Mouse (Mus musculus) CH12.LX (cell line): ENCODE data around the gene Kdelr1. TPM values are rescaled to one million over a fixed set of nuclear protein-coding genes. Genes with fewer than 3 reads are reported as not detected.

Experiments used
- DNase-seq: peaks from one replicate; pipeline ENCODE4 v3.0.0-alpha.2; 2013; ENCODE audit errors: extremely low read depth
- H3K27ac ChIP-seq: 2 replicates; pipeline ENCODE4 v1.5.1; 2012; ENCODE audit warnings: low read depth, mild to moderate bottlenecking, control low read depth, moderate library complexity; ENCODE audit not compliant: insufficient read depth
- H3K27me3 ChIP-seq: replicated peaks from 2 replicates; pipeline ENCODE3; 2012; ENCODE audit warnings: inconsistent platforms
- H3K36me3 ChIP-seq, 2 experiments: replicated peaks in 1 of 2; 2 replicates each; pipeline versions ENCODE3 to v1.6.1; 2012; ENCODE audit warnings: inconsistent platforms in 1 of 2, low read length in 1 of 2, mild to moderate bottlenecking in 1 of 2, mixed read lengths in 1 of 2, moderate library complexity in 1 of 2; ENCODE audit not compliant: control insufficient read depth in 1 of 2, insufficient read depth in 1 of 2
- H3K4me1 ChIP-seq, 2 experiments: 2 replicates each; pipeline ENCODE4 v1.6.1; 2012; ENCODE audit warnings: inconsistent platforms in 1 of 2, moderate library complexity in 1 of 2; ENCODE audit not compliant: insufficient read depth in 2 of 2, control insufficient read depth in 1 of 2
- H3K4me2 ChIP-seq: 2 replicates; pipeline ENCODE4 v1.6.1; 2012; ENCODE audit warnings: low read depth, mild to moderate bottlenecking, control low read depth; ENCODE audit not compliant: poor library complexity, insufficient read depth, severe bottlenecking
- H3K4me3 ChIP-seq, 3 experiments: fragments of 150-350 bp in 1 of 3; sonication (generic) in 1 of 3; replicated peaks in 1 of 3; 2 replicates each; pipeline versions ENCODE3 to v1.5.1; 2011 to 2012; ENCODE audit warnings: low read depth in 2 of 3, low read length in 2 of 3, mild to moderate bottlenecking in 2 of 3, moderate library complexity in 2 of 3, control low read depth in 1 of 3, improper control_type of control experiment in 1 of 3, inconsistent platforms in 1 of 3, mixed read lengths in 1 of 3; ENCODE audit not compliant: poor library complexity in 1 of 3
- H3K79me2 ChIP-seq: replicated peaks from 2 replicates; pipeline ENCODE4 v1.6.1; 2012; ENCODE audit warnings: mild to moderate bottlenecking, moderate library complexity; ENCODE audit not compliant: control insufficient read depth, poor library complexity, insufficient read depth, severe bottlenecking; ENCODE audit errors: extremely low read depth
- H3K9ac ChIP-seq: 2 replicates; pipeline ENCODE4 v1.6.1; 2012; ENCODE audit warnings: low read depth, mild to moderate bottlenecking, control low read depth, moderate library complexity; ENCODE audit not compliant: insufficient read depth
- H3K9me3 ChIP-seq: replicated peaks from 2 replicates; pipeline ENCODE3; 2012; ENCODE audit warnings: low read length, inconsistent platforms, mixed read lengths
- BHLHE40 ChIP-seq: IDR thresholded peaks from 2 replicates; pipeline ENCODE4 v1.6.1; 2011; ENCODE audit warnings: mild to moderate bottlenecking, low read depth, low read length, improper control_type of control experiment
- CHD1 ChIP-seq: IDR thresholded peaks from 2 replicates; pipeline ENCODE4 v1.6.1; 2012; ENCODE audit warnings: low read depth, low read length, improper control_type of control experiment, inconsistent platforms
- CTCF ChIP-seq, 2 experiments: IDR thresholded peaks in 1 of 2; conservative IDR thresholded peaks in 1 of 2; 2 replicates each; pipeline ENCODE4 v1.5.1; 2011 to 2012; ENCODE audit warnings: low read depth in 2 of 2, low read length in 2 of 2, improper control_type of control experiment in 1 of 2, inconsistent platforms in 1 of 2, mild to moderate bottlenecking in 1 of 2, moderate library complexity in 1 of 2
- E2F4 ChIP-seq: IDR thresholded peaks from 2 replicates; pipeline ENCODE4 v1.6.1; 2011; ENCODE audit warnings: low read depth, low read length, improper control_type of control experiment; ENCODE audit not compliant: insufficient replicate concordance
- ELF1 ChIP-seq: IDR thresholded peaks from 2 replicates; pipeline ENCODE4 v1.6.1; 2014; ENCODE audit warnings: low read depth, mild to moderate bottlenecking, inconsistent platforms, low read length, improper control_type of control experiment
- EP300 ChIP-seq: IDR thresholded peaks from 2 replicates; pipeline ENCODE4 v1.6.1; 2011; ENCODE audit warnings: low read length, improper control_type of control experiment
- GABPA ChIP-seq: IDR thresholded peaks from 2 replicates; pipeline ENCODE4 v1.6.1; 2012; ENCODE audit warnings: low read depth, low read length, improper control_type of control experiment, inconsistent platforms; ENCODE audit not compliant: insufficient replicate concordance
- KAT2A ChIP-seq: IDR thresholded peaks from 2 replicates; pipeline ENCODE4 v1.6.1; 2012; ENCODE audit warnings: low read length, improper control_type of control experiment, inconsistent platforms; ENCODE audit not compliant: insufficient replicate concordance
- MAFK ChIP-seq: IDR thresholded peaks from 2 replicates; pipeline ENCODE4 v1.6.1; 2011; ENCODE audit warnings: low read length, improper control_type of control experiment; ENCODE audit not compliant: insufficient replicate concordance
- MAX ChIP-seq: IDR thresholded peaks from 2 replicates; pipeline ENCODE4 v1.6.1; 2011; ENCODE audit warnings: low read length, improper control_type of control experiment
- MAZ ChIP-seq: IDR thresholded peaks from 2 replicates; pipeline ENCODE4 v1.6.1; 2012; ENCODE audit warnings: low read depth, mild to moderate bottlenecking, inconsistent platforms, low read length, improper control_type of control experiment, moderate library complexity
- MEF2A ChIP-seq: IDR thresholded peaks from 2 replicates; pipeline ENCODE4 v1.6.1; 2014; ENCODE audit warnings: low read depth, mild to moderate bottlenecking, inconsistent platforms, low read length, improper control_type of control experiment, borderline replicate concordance
- MXI1 ChIP-seq: IDR thresholded peaks from 2 replicates; pipeline ENCODE4 v1.6.1; 2011; ENCODE audit warnings: mild to moderate bottlenecking, low read depth, low read length, improper control_type of control experiment
- MYC ChIP-seq: IDR thresholded peaks from 2 replicates; pipeline ENCODE4 v1.6.1; 2011; ENCODE audit warnings: low read depth, mild to moderate bottlenecking, improper control_type of control experiment, low read length
- NELFE ChIP-seq: IDR thresholded peaks from 2 replicates; pipeline ENCODE4 v1.6.1; 2011; ENCODE audit warnings: low read depth, low read length, improper control_type of control experiment
- NRF1 ChIP-seq: IDR thresholded peaks from 2 replicates; pipeline ENCODE4 v1.6.1; 2014; ENCODE audit warnings: low read depth, mild to moderate bottlenecking, inconsistent platforms, low read length, improper control_type of control experiment, moderate library complexity
- POLR2A ChIP-seq: IDR thresholded peaks from 2 replicates; pipeline ENCODE4 v1.6.1; 2011; ENCODE audit warnings: low read depth, mild to moderate bottlenecking, improper control_type of control experiment, low read length
- POLR2AphosphoS2 ChIP-seq: IDR thresholded peaks from 2 replicates; pipeline ENCODE4 v1.6.1; 2011; ENCODE audit warnings: low read depth, low read length, improper control_type of control experiment
- RAD21 ChIP-seq: IDR thresholded peaks from 2 replicates; pipeline ENCODE4 v1.6.1; 2011; ENCODE audit warnings: low read depth, mild to moderate bottlenecking, low read length, improper control_type of control experiment, moderate library complexity
- SIN3A ChIP-seq: IDR thresholded peaks from 2 replicates; pipeline ENCODE4 v1.6.1; 2012; ENCODE audit warnings: low read length, improper control_type of control experiment, inconsistent platforms
- SMC3 ChIP-seq: IDR thresholded peaks from 2 replicates; pipeline ENCODE4 v1.6.1; 2011; ENCODE audit warnings: low read depth, low read length, improper control_type of control experiment
- TBP ChIP-seq: conservative IDR thresholded peaks from 2 replicates; pipeline ENCODE4 v1.6.1; 2011; ENCODE audit warnings: low read depth, low read length, improper control_type of control experiment
- TCF12 ChIP-seq: IDR thresholded peaks from 2 replicates; pipeline ENCODE4 v1.6.1; 2014; ENCODE audit warnings: low read depth, mild to moderate bottlenecking, inconsistent platforms, low read length, improper control_type of control experiment
- UBTF ChIP-seq: IDR thresholded peaks from 2 replicates; pipeline ENCODE4 v1.6.1; 2012; ENCODE audit warnings: low read depth, mild to moderate bottlenecking, inconsistent platforms, low read length, improper control_type of control experiment, moderate library complexity
- USF1 ChIP-seq: IDR thresholded peaks from 2 replicates; pipeline ENCODE4 v1.6.1; 2014; ENCODE audit warnings: low read depth, mild to moderate bottlenecking, inconsistent platforms, low read length, improper control_type of control experiment
- USF2 ChIP-seq: conservative IDR thresholded peaks from 2 replicates; pipeline ENCODE4 v1.6.1; 2011; ENCODE audit warnings: low read depth, low read length, improper control_type of control experiment
- ZC3H11A ChIP-seq: IDR thresholded peaks from 2 replicates; pipeline ENCODE4 v1.6.1; 2012; ENCODE audit warnings: low read depth, mild to moderate bottlenecking, inconsistent platforms, low read length, improper control_type of control experiment
- ZKSCAN1 ChIP-seq: IDR thresholded peaks from 2 replicates; pipeline ENCODE4 v1.6.1; 2012; ENCODE audit warnings: low read depth, inconsistent platforms, low read length, improper control_type of control experiment, borderline replicate concordance
- ZMIZ1 ChIP-seq: IDR thresholded peaks from 2 replicates; pipeline ENCODE4 v1.6.1; 2012; ENCODE audit warnings: low read depth, mild to moderate bottlenecking, inconsistent platforms, low read length, improper control_type of control experiment
- dilution Hi-C: fragments of 300-500 bp; cut with MboI; formaldehyde crosslinking; loops from 2 replicates; pipeline ENCODE4 v1.14.3; 2020; ENCODE audit warnings: low sequenced_read_pairs; ENCODE audit not compliant: extremely low pct_unique_long_range_greater_than_20kb, extremely low pct_ligation_motif_present
- in situ Hi-C: fragments of 300-500 bp; cut with MboI; formaldehyde crosslinking; loops from 3 replicates; pipeline ENCODE4 v1.14.3; 2019; ENCODE audit warnings: low sequenced_read_pairs, low pct_ligation_motif_present, low pct_unique_long_range_greater_than_20kb, mixed read lengths
- polyA plus RNA-seq: library from polyadenylated mRNA; unstranded; fragments of >175 nt; gene quantifications from 2 replicates; pipeline ENCODE4 v1.2.1, GENCODE M21; 2012; ENCODE audit warnings: low read depth; ENCODE audit not compliant: insufficient read length
- total RNA-seq, 2 experiments: library from RNA; depleted of rRNA; stranded (reverse); fragments of 300-350 nt in 1 of 2; fragments of >200 nt in 1 of 2; gene quantifications; 2 replicates each; pipeline ENCODE4 v1.2.3; 2012 to 2014

Gene Kdelr1
- total RNA-seq (2012; rRNA removed) (59.7 and 60.8 TPM in 2 replicates), total RNA-seq (2014; rRNA removed) (61.5 and 66.9 TPM in 2 replicates), polyA plus RNA-seq (72.8 and 80.5 TPM in 2 replicates)

- Histone ChIP-seq H3K9ac (peak within 1 kb of the TSS; percentile 99), H3K4me2 (peak within 1 kb of the TSS; percentile 31), H3K36me3 (peaks cover 19 to 31% of the 10 kb centered on the region in 2 experiments), H3K9me3 (no peaks in the 10 kb centered on the region), H3K4me3 (peak within 1 kb of the TSS; percentile 72 to 88 (median 86)), H3K27ac (peak within 1 kb of the TSS; percentile 62), H3K4me1 (peaks cover 23 to 44% of the 10 kb centered on the region in 2 experiments), H3K27me3 (peaks cover 17% of the 10 kb centered on the region), H3K79me2 (peaks cover 24% of the 10 kb centered on the region)
- dilution Hi-C loops = no loop called here
- peak; percentile 79 for TF ChIP-seq POLR2A
- peak; percentile 55; the same call in 1 of the 2 replicates for TF ChIP-seq NELFE
- no peak for TF ChIP-seq CHD1
- no peak for TF ChIP-seq USF1
- TF ChIP-seq USF2 = no peak
- TF ChIP-seq ZMIZ1 = no peak
- TF ChIP-seq ZKSCAN1 = no peak
- no peak for TF ChIP-seq BHLHE40
- TF ChIP-seq RAD21 = peak; percentile 57
- TF ChIP-seq MAX = no peak
- peak; percentile 88 for TF ChIP-seq SMC3
- no peak for TF ChIP-seq E2F4
- no peak for TF ChIP-seq ZC3H11A
- peak; percentile 83 to 98 for TF ChIP-seq CTCF (conservative IDR thresholded peaks at IDR 0.05 in 1 of 2, IDR thresholded peaks at IDR 0.05 in 1 of 2; ENCODE audit: low read depth in 2 of 2, low read length in 2 of 2)
- TF ChIP-seq MXI1 = no peak
- TF ChIP-seq TBP = 0 out of 2 replicates have a peak, but pooled peaks have one; percentile 53
- TF ChIP-seq MAFK = no peak
- 0 out of 2 replicates have a peak, but pooled peaks have one; percentile 18 for TF ChIP-seq MYC
- 0 out of 2 replicates have a peak, but pooled peaks have one; percentile 50 for TF ChIP-seq MAZ
- peak; percentile 56; the same call in 1 of the 2 replicates for TF ChIP-seq TCF12
- TF ChIP-seq MEF2A = no peak
- TF ChIP-seq EP300 = no peak
- no peak for TF ChIP-seq KAT2A
- no peak for TF ChIP-seq UBTF
- TF ChIP-seq ELF1 = no peak
- no peak for TF ChIP-seq SIN3A
- no peak for TF ChIP-seq GABPA
- 0 out of 2 replicates have a peak, but pooled peaks have one; percentile 13 for TF ChIP-seq NRF1
- TF ChIP-seq POLR2AphosphoS2 = no peak
- in situ Hi-C loops = loop anchor here (5.0 kb wide), 1 partner anchor 70 kb away; no protein-coding TSS in a partner anchor
- peak; percentile 82 for DNase-seq
These were observed at the start of gene Kdelr1 for GRCm38 (mm10) chr7:45872624-45873023. TSS of gene Kdelr1 (plus strand) at chr7:45872772.
